ENCODE assay signal across 31 mouse cellular contexts in genomic region chr11:95559761-95560160, GRCm38 (mm10). TPM values are rescaled to one million over a fixed set of nuclear protein-coding genes. Genes with fewer than 3 reads are reported as not detected.
A peak's percentile ranks its signal among the peaks of the same experiment; 100 is the strongest.
DNase-seq lines count a peak whose midpoint lies in the region; ATAC-seq and TF ChIP-seq lines count a peak whose summit lies in the region.
"Had no signal": no experiment of that assay in that cellular context is flagged by ENCODE, and none has a peak within 500 bp of the region (broad histone marks: within the 10 kb centered on the region; RNA-seq: fewer than 3 reads in every experiment).

No protein-coding gene starts in this region.

- TF ChIP-seq CTCF in hindbrain, postnatal 0 days (IDR thresholded peaks at IDR 0.05; ENCODE audit: low read depth): no peak
- no peak for TF ChIP-seq CTCF in brain, embryonic 14.5 days (IDR thresholded peaks at IDR 0.05; ENCODE audit: borderline replicate concordance, extremely low read depth, insufficient read depth, insufficient read length)

- H3K27me3 ChIP-seq in hindbrain, postnatal 0 days (ENCODE audit: insufficient read depth, low read length): no peaks in the 10 kb centered on the region
- 0 out of 2 replicates have a peak, but pooled peaks cover 3% of the 10 kb centered on the region for H3K27me3 ChIP-seq in hindbrain, embryonic 12.5 days
- 0 out of 2 replicates have a peak, but pooled peaks cover 3% of the 10 kb centered on the region for H3K27me3 ChIP-seq in lung, embryonic 15.5 days
- H3K27me3 ChIP-seq: forebrain, embryonic 13.5 days; heart, embryonic 15.5 days; midbrain, embryonic 13.5 days; neural tube, embryonic 15.5 days had no signal

- peaks cover 6% of the 10 kb centered on the region; the same call in 1 of the 2 replicates for H3K4me1 ChIP-seq in hindbrain, postnatal 0 days (ENCODE audit: insufficient read depth, low read length)
- 0 out of 2 replicates have a peak, but pooled peaks cover 4% of the 10 kb centered on the region for H3K4me1 ChIP-seq in hindbrain, embryonic 12.5 days
- H3K4me1 ChIP-seq in lung, embryonic 15.5 days: peaks cover 6% of the 10 kb centered on the region
- H3K4me1 ChIP-seq: liver, embryonic 13.5 days; midbrain, embryonic 13.5 days had no signal

- peak; percentile 60 for DNase-seq in hindbrain, postnatal 0 days (ENCODE audit: low spot score)
- no peak for DNase-seq in lung, postnatal 4 days
- DNase-seq in MN1 (ENCODE audit: low spot score): peak; percentile 55
- DNase-seq in brain, embryonic 14.5 days (ENCODE audit: low read depth): peak; percentile 31
- DNase-seq in spleen, adult 18-20 months: no peak
- DNase-seq: adrenal gland, adult 2 months; adrenal gland, postnatal 36 days; B cell, adult 2 months; cerebellum, adult 8-10 months; gastrocnemius, postnatal 14 days; kidney, adult 9 months; kidney, postnatal 10 days; liver, embryonic 13.5 days; lung, adult 18-20 months; retina, postnatal 1 day; right cerebral cortex, postnatal 14 days; thymus, postnatal 4 days had no signal

- H3K9ac ChIP-seq in hindbrain, postnatal 0 days (replicated peaks; ENCODE audit: low read length): no peak overlapping the region
- H3K9ac ChIP-seq in hindbrain, embryonic 12.5 days: no peak overlapping the region
- no peak overlapping the region for H3K9ac ChIP-seq in lung, embryonic 15.5 days
- H3K9ac ChIP-seq: forebrain, embryonic 13.5 days; heart, embryonic 15.5 days; limb, embryonic 15.5 days; liver, embryonic 13.5 days; midbrain, embryonic 13.5 days; neural tube, embryonic 15.5 days had no signal

- WGBS in hindbrain, postnatal 0 days: 34% methylated on average over 2 of the region's 2 CpGs
- WGBS in hindbrain, embryonic 12.5 days: 55% methylated on average over 2 of the region's 2 CpGs
- WGBS in lung, embryonic 15.5 days: 38% methylated on average over 2 of the region's 2 CpGs

- TF ChIP-seq POLR2A in brain, embryonic 14.5 days (IDR thresholded peaks at IDR 0.05; ENCODE audit: borderline replicate concordance, extremely low read depth, insufficient read depth, insufficient read length, poor library complexity, severe bottlenecking): no peak

- no peak overlapping the region for H3K4me3 ChIP-seq in hindbrain, postnatal 0 days (ENCODE audit: low read length)
- H3K4me3 ChIP-seq in hindbrain, embryonic 12.5 days: no peak overlapping the region
- H3K4me3 ChIP-seq in lung, embryonic 15.5 days: no peak overlapping the region
- H3K4me3 ChIP-seq: forebrain, embryonic 13.5 days; heart, embryonic 15.5 days; limb, embryonic 15.5 days; liver, embryonic 13.5 days; midbrain, embryonic 13.5 days; neural tube, embryonic 15.5 days had no signal

- H3K4me2 ChIP-seq in hindbrain, postnatal 0 days (ENCODE audit: low read depth, low read length): no peak overlapping the region
- no peak overlapping the region for H3K4me2 ChIP-seq in hindbrain, embryonic 12.5 days (replicated peaks)
- H3K4me2 ChIP-seq in lung, embryonic 15.5 days: no peak overlapping the region
- H3K4me2 ChIP-seq: forebrain, embryonic 13.5 days; heart, embryonic 15.5 days; limb, embryonic 15.5 days; liver, embryonic 13.5 days; midbrain, embryonic 13.5 days; neural tube, embryonic 15.5 days had no signal

- ATAC-seq in hindbrain, postnatal 0 days: peak; percentile 69
- ATAC-seq in hindbrain, embryonic 12.5 days (ENCODE audit: low FRiP score): no peak
- 0 out of 2 replicates have a peak, but pooled peaks have one; percentile 13 for ATAC-seq in lung, embryonic 15.5 days (ENCODE audit: borderline replicate concordance, extremely low read depth, low FRiP score, low TSS enrichment)
- ATAC-seq: activated CD4-positive, CD25-positive, alpha-beta regulatory T cell, adult 4 months; forebrain, embryonic 13.5 days; inflammation-experienced regulatory T-cells, adult 6 months; midbrain, embryonic 13.5 days had no signal

- no peaks in the 10 kb centered on the region for H3K9me3 ChIP-seq in hindbrain, postnatal 0 days (ENCODE audit: low read length)
- H3K9me3 ChIP-seq in hindbrain, embryonic 12.5 days (replicated peaks): no peaks in the 10 kb centered on the region
- H3K9me3 ChIP-seq in lung, embryonic 15.5 days: 0 out of 2 replicates have a peak, but pooled peaks cover 3% of the 10 kb centered on the region
- H3K9me3 ChIP-seq: heart, embryonic 15.5 days; limb, embryonic 15.5 days; liver, embryonic 13.5 days; midbrain, embryonic 13.5 days; neural tube, embryonic 15.5 days had no signal

- H3K36me3 ChIP-seq in hindbrain, postnatal 0 days (ENCODE audit: insufficient read depth, low read length): no peaks in the 10 kb centered on the region
- no peaks in the 10 kb centered on the region for H3K36me3 ChIP-seq in hindbrain, embryonic 12.5 days
- H3K36me3 ChIP-seq in lung, embryonic 15.5 days: no peaks in the 10 kb centered on the region
- H3K36me3 ChIP-seq: heart, embryonic 15.5 days; limb, embryonic 15.5 days; liver, embryonic 13.5 days; midbrain, embryonic 13.5 days; neural tube, embryonic 15.5 days had no signal

- no peak overlapping the region; the same call in 1 of the 2 replicates for H3K27ac ChIP-seq in hindbrain, postnatal 0 days
- no peak overlapping the region for H3K27ac ChIP-seq in hindbrain, embryonic 12.5 days
- H3K27ac ChIP-seq in lung, embryonic 15.5 days: no peak overlapping the region
- H3K27ac ChIP-seq: forebrain, embryonic 13.5 days; heart, embryonic 15.5 days; limb, embryonic 15.5 days; liver, embryonic 13.5 days; macrophage; midbrain, embryonic 13.5 days; neural tube, embryonic 15.5 days had no signal

RNA-seq across cellular contexts. Expression of gene Ngfr, which starts 27.8 kb away (rescaled TPM):
- total RNA-seq in hindbrain, postnatal 0 days (2014; rRNA removed): 53.2 and 66.9 TPM in 2 replicates
- 25.4 and 31.0 TPM in 2 replicates for polyA plus RNA-seq in hindbrain, postnatal 0 days (2015; fragmentation: Nextera tagmentation; extraction: Ambion mirVana)
- polyA plus RNA-seq in hindbrain, embryonic 12.5 days (2016; fragmentation: Nextera tagmentation; extraction: Ambion mirVana): 38.6 and 41.3 TPM in 2 replicates
- 3.4 and 5.1 TPM in 2 replicates for polyA plus RNA-seq in lung, embryonic 15.5 days (2015; fragmentation: Nextera tagmentation; extraction: Ambion mirVana)
- 17.2 and 42.3 TPM in 2 replicates for polyA plus RNA-seq in brain, embryonic 14.5 days (2012; rRNA removed)
- total RNA-seq: common myeloid progenitor, adult 5-6 weeks; granulocyte monocyte progenitor cell, adult 5-6 weeks; megakaryocyte-erythroid progenitor cell, adult 5-6 weeks had no signal
- polyA plus RNA-seq: activated CD4-positive, CD25-positive, alpha-beta regulatory T cell, adult 4 months; inflammation-experienced regulatory T-cells, adult 6 months had no signal

RNA-seq across cellular contexts. Expression of gene Nxph3, which starts 45.4 kb away (rescaled TPM):
- total RNA-seq in hindbrain, postnatal 0 days (2014; rRNA removed): 21.4 and 23.6 TPM in 2 replicates
- 3.7 and 4.1 TPM in 2 replicates for polyA plus RNA-seq in hindbrain, postnatal 0 days (2015; fragmentation: Nextera tagmentation; extraction: Ambion mirVana)
- 0.75 and 0.81 TPM in 2 replicates for polyA plus RNA-seq in hindbrain, embryonic 12.5 days (2016; fragmentation: Nextera tagmentation; extraction: Ambion mirVana)
- 0.29 and 0.31 TPM in 2 replicates for polyA plus RNA-seq in lung, embryonic 15.5 days (2015; fragmentation: Nextera tagmentation; extraction: Ambion mirVana)
- polyA plus RNA-seq in brain, embryonic 14.5 days (2012; rRNA removed): 9.2 and 15.6 TPM in 2 replicates
- total RNA-seq: common myeloid progenitor, adult 5-6 weeks; granulocyte monocyte progenitor cell, adult 5-6 weeks; megakaryocyte-erythroid progenitor cell, adult 5-6 weeks had no signal
- polyA plus RNA-seq: activated CD4-positive, CD25-positive, alpha-beta regulatory T cell, adult 4 months; inflammation-experienced regulatory T-cells, adult 6 months; macrophage; thymus, postnatal 0 days had no signal

Comparison
In these comparisons a context has a peak if more than half of its experiments do, and no peak if none do; other contexts are left out.
1. DNase-seq: peak in hindbrain, postnatal 0 days (single experiment), MN1 (single experiment) and brain, embryonic 14.5 days (single experiment); none in lung, postnatal 4 days (0 of 2) and spleen, adult 18-20 months (0 of 2).